Mouse (Mus musculus) E14TG2a.4 (cell line): Measurements from ENCODE around the gene Shc1.

Source experiments
- H3K27me3 ChIP-seq: 2 replicates; pipeline ENCODE4 v1.6.1; 2014; ENCODE audit warnings: low read length, control low read depth; ENCODE audit not compliant: insufficient read depth
- H3K36me3 ChIP-seq: 2 replicates; pipeline ENCODE4 v1.6.1; 2014; ENCODE audit warnings: low read length, control low read depth; ENCODE audit not compliant: insufficient read depth
- H3K4me1 ChIP-seq: replicated peaks from 2 replicates; pipeline ENCODE4 v1.6.1; 2014; ENCODE audit warnings: low read depth, low read length, control low read depth
- H3K4me3 ChIP-seq: replicated peaks from 2 replicates; pipeline ENCODE4 v1.5.1; 2014; ENCODE audit warnings: mild to moderate bottlenecking, low read length
- H3K9me3 ChIP-seq: 2 replicates; pipeline ENCODE4 v1.6.1; 2014; ENCODE audit warnings: low read length, control low read depth
- CTCF ChIP-seq: conservative IDR thresholded peaks from 2 replicates; pipeline ENCODE4 v1.5.1; 2014; ENCODE audit warnings: low read length
- NANOG ChIP-seq: IDR thresholded peaks from 2 replicates; pipeline ENCODE4 v1.6.1; 2014; ENCODE audit warnings: borderline replicate concordance, low read length, mixed read lengths
- POU5F1 ChIP-seq: IDR thresholded peaks from 2 replicates; pipeline ENCODE4 v1.6.1; 2014; ENCODE audit warnings: low read length, borderline replicate concordance

Gene Shc1

GRCm38 (mm10) chr3:89408448-89408847, 9.8 kb upstream of the Shc1 start:
- Histone ChIP-seq H3K4me1 (peaks cover 53% of the 10 kb centered on the region), H3K36me3 (peaks cover 58% of the 10 kb centered on the region), H3K9me3 (no peaks in the 10 kb centered on the region), H3K27me3 (no peaks in the 10 kb centered on the region), H3K4me3 (peak overlapping the region; percentile 70)
- TF ChIP-seq NANOG, result no peak
- TF ChIP-seq CTCF, result 0 out of 2 replicates have a peak, but pooled peaks have one; percentile 5

GRCm38 (mm10) chr3:89409701-89410100, 8.5 kb upstream of the Shc1 start:
- no peak for TF ChIP-seq CTCF
- no peak for TF ChIP-seq POU5F1
- TF ChIP-seq NANOG, result no peak
- no peak overlapping the region for H3K4me3 ChIP-seq
- peaks cover 55% of the 10 kb centered on the region for H3K4me1 ChIP-seq
- H3K27me3 ChIP-seq, result no peaks in the 10 kb centered on the region
- no peaks in the 10 kb centered on the region for H3K9me3 ChIP-seq
- H3K36me3 ChIP-seq, result peaks cover 58% of the 10 kb centered on the region

- no peak for TF ChIP-seq POU5F1
- TF ChIP-seq NANOG, result no peak
- TF ChIP-seq CTCF, result no peak
- Histone ChIP-seq H3K27me3 (no peaks in the 10 kb centered on the region), H3K36me3 (peaks cover 58% of the 10 kb centered on the region), H3K9me3 (no peaks in the 10 kb centered on the region), H3K4me1 (peaks cover 59% of the 10 kb centered on the region), H3K4me3 (peak overlapping the region; percentile 85)
Observed at GRCm38 (mm10) chr3:89410864-89411263, 7.4 kb upstream of the Shc1 start.

GRCm38 (mm10) chr3:89411490-89412393, 6.5 kb upstream of the Shc1 start, which contains the start of gene Flad1:
Gene Flad1, minus strand, starts transcription at chr3:89411870.
- Histone ChIP-seq H3K27me3 (no peaks in the 10 kb centered on the region), H3K36me3 (peaks cover 61% of the 10 kb centered on the region)

GRCm38 (mm10) chr3:89416158-89416557, 2.1 kb upstream of the Shc1 start:
- peaks cover 46% of the 10 kb centered on the region for H3K4me1 ChIP-seq
- no peaks in the 10 kb centered on the region for H3K9me3 ChIP-seq
- H3K36me3 ChIP-seq, result peaks cover 42% of the 10 kb centered on the region
- H3K4me3 ChIP-seq, result peak overlapping the region; percentile 83
- no peaks in the 10 kb centered on the region for H3K27me3 ChIP-seq
- TF ChIP-seq POU5F1 (no peak), CTCF (no peak), NANOG (no peak)

More at GRCm38 (mm10) chr3:89411490-89412393, 6.5 kb upstream of the Shc1 start, which contains the start of gene Flad1:
- Histone ChIP-seq H3K4me1 (peaks cover 68% of the 10 kb centered on the region), H3K9me3 (no peaks in the 10 kb centered on the region), H3K4me3 (peak within 1 kb of the TSS; percentile 85)
- TF ChIP-seq CTCF (no peak), NANOG (no peak), POU5F1 (no peak)

- Histone ChIP-seq H3K9me3 (no peaks in the 10 kb centered on the region), H3K27me3 (no peaks in the 10 kb centered on the region), H3K4me1 (peaks cover 52% of the 10 kb centered on the region), H3K4me3 (peak overlapping the region; percentile 83), H3K36me3 (peaks cover 42% of the 10 kb centered on the region)
- no peak for TF ChIP-seq CTCF
- no peak for TF ChIP-seq NANOG
- no peak for TF ChIP-seq POU5F1
Observed at GRCm38 (mm10) chr3:89417131-89417530, 1.1 kb upstream of the Shc1 start.

GRCm38 (mm10) chr3:89417840-89418169, 438 bp upstream of the Shc1 start:
- H3K27me3 ChIP-seq, result no peaks in the 10 kb centered on the region
- TF ChIP-seq POU5F1 (no peak), NANOG (no peak), CTCF (no peak)
- H3K36me3 ChIP-seq, result peaks cover 44% of the 10 kb centered on the region
- H3K4me1 ChIP-seq, result peaks cover 55% of the 10 kb centered on the region
- peak overlapping the region; percentile 83 for H3K4me3 ChIP-seq
- no peaks in the 10 kb centered on the region for H3K9me3 ChIP-seq

- Histone ChIP-seq H3K4me3 (peak overlapping the region; percentile 83), H3K9me3 (no peaks in the 10 kb centered on the region), H3K27me3 (no peaks in the 10 kb centered on the region), H3K36me3 (peaks cover 44% of the 10 kb centered on the region), H3K4me1 (peaks cover 57% of the 10 kb centered on the region)
- TF ChIP-seq CTCF, result no peak
Observed at GRCm38 (mm10) chr3:89418861-89419250, 613 bp downstream of the Shc1 start.
